Mouse (Mus musculus) lung, postnatal 36 days (tissue): Measurements from ENCODE around the gene Ccz1.
"Not testable (repeated sequence)": the region's sequence is repeated elsewhere in the genome, so short reads cannot be mapped to it uniquely, and the experiment has no call there.

Experiments
- DNase-seq: peaks from one replicate; pipeline ENCODE4 v3.0.0; 2022; ENCODE audit warnings: mixed read lengths

Gene Ccz1

DNA sequence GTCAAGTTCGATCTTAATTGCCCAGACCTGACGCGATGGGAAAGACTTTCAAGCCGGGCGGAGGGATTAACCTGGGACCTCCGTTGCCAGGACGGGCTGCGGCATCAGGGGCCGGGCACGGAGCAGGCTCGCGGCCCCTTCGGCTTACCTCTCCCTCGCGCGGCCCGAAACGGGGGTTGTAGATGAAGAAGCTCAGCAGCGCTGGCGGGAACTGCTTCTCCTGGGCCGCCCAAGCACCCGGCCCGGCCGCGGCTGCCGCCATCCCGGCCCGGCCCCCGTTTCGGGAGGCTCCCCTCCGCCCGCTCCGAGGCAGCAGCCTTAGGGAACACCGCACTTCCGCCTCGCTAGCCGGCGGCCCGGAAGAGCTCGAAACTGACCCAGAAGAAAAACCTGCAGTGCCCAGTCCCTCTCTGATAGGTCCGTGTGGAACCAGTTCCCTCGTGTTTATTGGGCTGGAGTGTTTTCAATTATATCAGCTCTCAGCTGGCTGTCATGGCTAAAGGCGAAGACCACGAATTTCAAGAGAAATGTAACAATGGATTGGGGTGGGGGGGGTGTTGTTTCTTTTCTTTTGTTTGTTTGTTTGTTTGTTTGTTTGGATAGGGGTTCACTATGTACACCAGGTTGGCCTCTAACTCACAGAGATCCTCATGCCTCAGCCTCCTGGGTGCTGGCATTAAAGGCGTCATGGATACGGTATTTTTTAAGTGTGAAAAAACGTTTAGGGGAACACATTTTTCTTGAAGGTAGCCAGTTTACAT, at the start of gene Ccz1:
Gene Ccz1, minus strand, starts transcription at position 327 of the 761 bp plus-strand sequence.
- DNase-seq = peak; percentile 84

DNA sequence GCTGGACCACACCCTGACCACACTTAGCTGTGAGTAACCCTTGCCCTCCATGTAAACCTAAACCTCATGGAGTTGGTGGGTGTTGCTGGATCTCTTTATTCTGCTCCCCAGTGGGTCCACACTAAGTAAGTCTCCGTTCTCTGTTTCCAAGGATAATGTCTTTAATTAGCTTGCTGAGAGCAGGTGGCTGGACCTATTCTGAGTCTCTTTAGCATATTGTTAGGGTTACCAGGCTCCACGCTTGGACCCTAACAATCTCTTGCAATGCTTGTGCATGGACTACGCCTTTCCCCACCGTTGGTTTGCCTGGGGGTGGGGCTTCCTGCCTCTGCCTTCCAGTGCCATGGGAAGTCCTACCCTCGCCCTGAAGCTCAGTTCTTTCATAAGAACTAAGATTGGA, 49.4 kb upstream of the Ccz1 start:
- no peak for DNase-seq

DNA sequence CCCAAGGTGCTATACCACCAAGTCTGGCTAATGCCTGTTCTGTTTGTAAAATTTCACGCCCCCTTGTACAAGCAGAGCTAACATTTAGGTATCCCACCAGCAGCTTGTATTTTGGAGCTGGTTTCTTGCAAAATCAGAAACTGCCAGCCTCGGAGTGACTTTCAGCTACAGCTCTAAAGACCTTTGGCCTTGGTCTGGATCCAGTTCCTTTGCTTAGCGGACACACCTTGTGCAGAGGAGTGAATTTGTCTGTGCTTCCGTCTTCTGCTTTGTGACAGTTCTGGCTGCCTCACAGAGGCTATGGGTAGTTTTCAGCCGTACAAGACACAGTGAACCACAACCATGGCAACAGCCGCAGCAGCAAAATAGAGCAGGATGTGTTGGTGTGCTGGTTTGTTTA, 39.7 kb upstream of the Ccz1 start:
- DNase-seq = no peak

GRCm38 (mm10) chr5:144053450-144053849, 38.8 kb upstream of the Ccz1 start:
- no peak for DNase-seq

GRCm38 (mm10) chr5:144051268-144051667, 36.6 kb upstream of the Ccz1 start:
- DNase-seq = peak; percentile 13

- no peak for DNase-seq
These were observed 35.2 kb upstream of the Ccz1 start for GRCm38 (mm10) chr5:144049881-144050280.

- DNase-seq = no peak
These were observed 32.6 kb upstream of the Ccz1 start for GRCm38 (mm10) chr5:144047324-144047723.

GRCm38 (mm10) chr5:144043166-144043565, 28.5 kb upstream of the Ccz1 start:
- DNase-seq = no peak

- DNase-seq = peak; percentile 85
These were observed 26.2 kb upstream of the Ccz1 start for GRCm38 (mm10) chr5:144040720-144041364.

DNA sequence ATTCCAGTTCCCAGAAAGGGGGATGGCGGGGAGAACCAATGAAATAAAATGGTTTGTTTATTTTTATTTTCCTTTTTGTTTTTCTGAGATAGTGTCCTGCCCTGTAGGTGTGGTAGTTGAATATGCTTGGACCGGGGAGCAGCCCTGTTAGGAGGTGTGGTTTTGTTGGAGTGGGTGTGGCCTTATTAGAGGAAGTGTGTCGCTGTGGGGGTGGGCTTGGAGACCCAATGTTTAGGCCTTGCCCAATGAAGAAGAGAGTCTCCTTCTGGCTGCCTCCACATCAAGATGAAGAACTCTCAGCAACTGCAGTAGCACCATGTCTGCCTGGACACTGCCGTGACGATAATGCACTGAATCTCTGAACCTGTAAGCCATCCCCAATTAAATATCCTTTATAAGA, 25.2 kb upstream of the Ccz1 start:
- no peak for DNase-seq

- DNase-seq = no peak
These were observed 24.5 kb upstream of the Ccz1 start for GRCm38 (mm10) chr5:144039156-144039675.

- no peak for DNase-seq
These were observed 22.3 kb upstream of the Ccz1 start for GRCm38 (mm10) chr5:144036952-144037351.

- no peak for DNase-seq
These were observed 19.9 kb upstream of the Ccz1 start for GRCm38 (mm10) chr5:144034567-144034966.

- peak; percentile 24 for DNase-seq
These were observed 17.8 kb upstream of the Ccz1 start for GRCm38 (mm10) chr5:144032491-144032890.

DNA sequence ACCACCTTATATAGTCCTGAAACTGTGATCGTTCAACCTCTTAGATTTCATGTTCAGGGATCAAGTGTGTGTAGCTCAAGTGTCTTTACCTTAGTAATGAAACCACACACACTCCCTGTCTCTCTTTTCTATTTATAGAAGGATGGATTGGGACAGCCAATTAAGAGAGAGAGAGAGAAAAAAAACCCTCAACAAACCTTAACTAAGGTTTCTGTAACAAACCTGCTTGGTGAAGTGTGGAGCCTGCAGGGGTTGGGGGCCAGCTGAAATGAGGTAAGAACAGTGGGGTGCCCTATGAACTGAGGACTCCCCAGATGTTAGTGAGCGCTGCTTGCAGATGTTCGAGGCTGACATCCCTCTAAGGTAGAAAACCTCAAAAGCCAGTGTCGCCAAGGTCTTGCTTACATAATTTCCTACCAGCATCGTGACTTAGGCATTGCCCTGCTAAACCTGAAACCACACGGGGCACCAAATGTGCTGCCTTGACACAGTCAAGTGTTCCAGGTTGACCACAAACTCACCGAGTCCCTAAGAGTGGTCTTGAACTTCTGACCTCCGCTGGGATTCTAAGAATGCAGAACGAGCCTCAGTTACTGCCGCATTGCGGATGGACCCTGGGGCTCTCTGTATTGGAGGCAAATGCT, 12.1 kb upstream of the Ccz1 start, which contains the start of gene Ocm:
Gene Ocm, minus strand, starts transcription at position 51 of the 644 bp plus-strand sequence.
- peak; percentile 13 for DNase-seq

- no peak for DNase-seq
These were observed 1.2 kb upstream of the Ccz1 start for GRCm38 (mm10) chr5:144015845-144016244.

DNA sequence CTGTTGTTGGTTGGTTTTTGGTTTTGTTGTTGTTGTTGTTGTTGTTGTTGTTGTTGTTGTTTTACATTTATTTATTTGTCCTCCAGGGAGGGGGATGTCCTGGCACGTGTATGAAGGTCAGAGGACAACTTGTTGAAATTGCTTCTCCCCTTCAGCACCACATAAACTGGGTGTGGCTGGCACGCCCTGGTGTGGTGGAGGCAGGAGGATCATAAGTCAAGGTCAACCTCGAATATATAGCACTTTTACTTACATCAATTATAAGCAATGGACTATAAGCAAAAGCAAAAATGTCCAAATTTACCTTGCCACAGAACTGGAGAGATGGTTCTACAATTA, 604 bp upstream of the Ccz1 start:
- DNase-seq = no peak

GRCm38 (mm10) chr5:144013366-144014134, 1.1 kb downstream of the Ccz1 start:
- not testable (repeated sequence) for DNase-seq

- DNase-seq = no peak
These were observed 12.1 kb downstream of the Ccz1 start for GRCm38 (mm10) chr5:144002461-144003192.

DNA sequence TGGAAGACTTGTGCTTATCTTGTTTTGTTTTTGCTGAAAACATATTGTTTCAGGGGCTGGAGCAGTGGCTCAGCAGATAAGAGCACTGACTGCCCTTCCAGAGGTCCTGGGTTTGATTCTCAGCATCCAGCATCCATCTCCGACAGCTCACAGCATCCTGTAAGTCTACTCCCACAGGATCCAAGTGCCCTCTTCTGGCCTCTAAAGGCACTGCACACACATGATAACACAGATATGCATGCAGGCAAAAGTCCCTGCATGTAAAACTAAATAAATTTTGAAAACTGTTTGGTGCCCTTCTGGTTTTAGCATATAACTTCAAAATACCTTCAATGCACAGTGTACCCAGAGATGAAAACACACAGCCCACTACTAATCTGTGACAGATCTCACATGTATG, 15.3 kb downstream of the Ccz1 start:
- peak; percentile 35 for DNase-seq

DNA sequence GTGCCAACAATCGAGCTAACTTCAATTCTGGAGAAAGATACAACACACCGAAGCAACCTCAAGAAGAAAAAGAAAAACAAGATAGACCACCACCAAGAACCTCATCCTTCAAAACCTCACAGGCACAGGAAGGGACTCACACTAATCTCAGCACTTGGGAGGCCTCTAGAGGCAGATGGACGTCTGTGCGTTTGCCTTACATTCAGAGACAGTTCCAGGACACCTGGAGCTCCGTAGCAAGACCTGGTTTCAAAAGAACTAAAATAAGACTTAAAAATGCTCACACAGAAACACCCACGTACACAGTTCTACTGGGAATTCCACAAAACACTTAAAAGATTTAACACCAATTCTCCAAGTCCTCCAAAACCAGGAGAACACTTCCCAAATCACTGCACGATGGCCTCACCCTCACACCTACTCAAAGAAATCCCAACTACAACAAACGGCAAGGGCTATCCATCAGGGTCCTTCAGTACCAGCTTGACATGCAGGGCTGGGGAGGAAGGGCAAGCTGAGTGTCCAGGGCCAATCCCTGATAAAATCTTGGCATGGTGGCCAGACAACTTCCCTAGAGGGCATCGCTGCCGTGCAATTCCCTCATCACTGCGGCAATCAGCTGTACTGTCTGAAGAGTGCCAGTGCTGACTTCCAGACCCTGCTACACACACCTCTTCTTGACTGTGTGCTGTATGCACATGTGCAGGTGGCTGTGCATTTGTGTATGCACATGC, 19.9 kb downstream of the Ccz1 start:
- peak; percentile 22 for DNase-seq
